Mouse (Mus musculus): ENCODE data around the gene Zc2hc1b. TPM values are rescaled to one million over a fixed set of nuclear protein-coding genes. Genes with fewer than 3 reads are reported as not detected.

Zc2hc1b gene
- total RNA-seq, 2 experiments from 2014 or later, result not detected

DNA sequence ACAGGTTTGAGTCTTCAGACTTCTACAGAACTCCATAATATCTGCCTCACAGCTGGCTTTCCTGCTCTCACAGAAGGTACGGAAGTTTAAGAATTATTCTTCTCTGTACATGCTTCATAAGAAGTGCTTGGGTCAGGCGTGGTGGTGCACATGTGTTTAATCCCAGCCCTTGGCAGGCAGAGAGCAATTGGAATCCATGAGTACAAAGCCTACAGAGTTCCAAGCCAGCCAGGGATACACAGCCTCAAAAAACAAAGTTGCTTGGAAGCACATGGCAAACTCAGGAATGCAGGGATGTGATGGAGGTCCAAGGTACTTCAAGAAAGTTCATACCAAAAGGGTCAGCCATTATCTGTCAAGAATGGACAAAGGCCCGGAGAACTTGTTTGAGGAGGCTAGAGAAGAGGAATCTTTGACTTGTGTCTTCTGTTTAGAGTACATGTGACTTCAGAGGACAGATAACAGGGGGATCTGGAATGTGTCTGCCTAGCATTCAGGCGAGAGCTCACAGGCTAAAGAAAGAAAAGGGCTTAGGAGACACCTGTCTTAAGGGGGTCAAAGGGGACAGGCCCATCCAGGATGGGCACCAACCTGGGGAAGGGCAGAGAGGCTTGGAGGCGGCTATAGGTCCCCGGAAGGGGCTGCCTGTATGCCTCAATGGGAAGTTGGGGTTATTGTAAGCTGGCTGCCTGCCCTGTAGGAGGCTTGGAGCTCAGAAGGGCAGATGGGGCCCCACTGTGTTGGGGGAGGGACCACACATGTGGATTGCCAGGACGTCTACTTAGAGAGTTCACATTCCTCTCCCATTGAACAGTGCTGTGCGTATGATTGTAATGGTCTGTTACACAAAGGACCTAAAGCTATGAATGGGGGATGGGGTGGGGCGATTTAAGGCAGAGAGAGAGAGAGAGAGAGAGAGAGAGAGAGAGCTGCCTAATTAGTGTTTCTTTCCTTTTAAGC lies 60.8 kb downstream of the Zc2hc1b start:
- no peak for DNase-seq (ENCODE audit: low spot score in 2 of 2)

DNA sequence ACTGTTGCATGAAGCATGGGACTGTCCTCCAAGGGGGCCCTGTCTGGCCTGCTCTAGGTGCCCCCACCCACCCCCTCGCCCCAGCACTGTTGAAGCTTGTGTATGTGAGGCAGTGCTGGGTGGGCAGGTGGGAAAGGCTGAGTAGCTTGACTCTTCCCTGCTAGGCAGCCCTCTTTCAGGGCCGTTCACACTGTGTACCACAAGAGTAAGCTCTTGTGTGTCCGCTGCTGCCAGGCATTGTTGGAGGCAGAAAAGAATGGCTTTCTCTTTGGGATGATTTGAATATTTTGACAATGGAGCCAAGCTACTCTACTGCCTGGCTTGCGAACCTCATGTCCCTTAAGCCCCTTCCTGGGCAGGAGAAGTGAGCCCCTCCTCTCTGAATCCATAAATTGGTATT lies 62.8 kb downstream of the Zc2hc1b start:
- DNase-seq (ENCODE audit: low spot score in 2 of 2), result no peak

DNA sequence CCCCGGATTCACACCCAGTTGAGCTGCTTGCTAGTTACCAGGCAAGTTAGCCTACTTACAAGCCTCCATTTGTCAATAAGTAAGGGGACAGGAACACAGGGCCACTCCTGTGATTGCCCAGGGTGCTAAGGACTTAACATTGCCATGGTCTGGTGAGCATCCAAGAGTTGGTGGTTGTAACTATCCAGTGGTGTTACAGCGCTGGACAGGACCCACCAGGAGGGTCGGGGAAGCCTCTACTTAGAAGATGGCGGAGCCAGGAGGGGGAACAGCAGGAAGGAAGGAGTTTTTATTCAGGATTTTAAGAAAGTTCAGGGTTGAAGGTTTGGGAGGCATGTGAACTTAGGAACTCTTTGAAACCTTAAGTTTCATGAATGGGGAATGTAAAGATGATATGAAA lies 64.2 kb downstream of the Zc2hc1b start:
- DNase-seq (ENCODE audit: low spot score in 2 of 2), result no peak

DNA sequence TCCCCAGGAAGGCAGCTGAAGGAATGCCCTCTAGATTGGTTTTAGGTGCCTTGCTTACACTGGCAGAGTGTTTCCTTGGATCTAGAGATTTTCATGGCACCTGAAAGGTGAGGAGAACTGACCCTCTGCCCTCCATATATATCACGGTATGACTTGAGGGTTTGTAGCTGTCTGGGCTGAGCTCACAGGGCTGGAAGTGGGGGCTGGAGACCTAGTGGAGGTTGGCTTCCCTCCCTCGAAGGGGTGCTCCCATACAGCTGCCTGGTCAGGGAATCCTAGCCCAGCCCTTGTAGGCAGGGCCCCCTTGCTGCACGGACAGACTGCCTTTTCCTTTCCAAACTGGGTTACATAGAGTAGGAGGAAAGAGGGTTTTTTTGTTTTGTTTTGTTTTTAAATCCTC lies 65.0 kb downstream of the Zc2hc1b start:
- DNase-seq (ENCODE audit: low spot score in 2 of 2), result no peak

DNA sequence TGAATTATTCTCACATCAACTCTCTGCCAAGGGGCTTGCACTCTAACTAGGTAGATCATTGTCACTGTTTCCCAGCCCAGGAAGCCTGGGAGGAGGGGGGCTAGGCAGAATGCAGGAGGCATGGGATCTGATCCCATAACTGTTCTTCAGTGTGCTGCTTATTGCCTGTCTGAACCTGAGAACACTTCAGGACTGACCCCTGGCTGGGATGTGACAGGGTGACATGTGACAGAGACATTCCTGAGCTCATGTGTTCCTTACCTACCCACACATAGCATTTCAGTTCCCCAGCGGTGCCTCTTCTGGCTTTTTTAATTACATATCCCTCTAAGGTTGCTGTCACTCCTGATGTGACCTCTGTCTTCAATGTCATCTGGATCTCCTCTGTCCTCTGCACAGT lies 68.0 kb downstream of the Zc2hc1b start:
- no peak for DNase-seq (ENCODE audit: low spot score in 2 of 2)

DNA sequence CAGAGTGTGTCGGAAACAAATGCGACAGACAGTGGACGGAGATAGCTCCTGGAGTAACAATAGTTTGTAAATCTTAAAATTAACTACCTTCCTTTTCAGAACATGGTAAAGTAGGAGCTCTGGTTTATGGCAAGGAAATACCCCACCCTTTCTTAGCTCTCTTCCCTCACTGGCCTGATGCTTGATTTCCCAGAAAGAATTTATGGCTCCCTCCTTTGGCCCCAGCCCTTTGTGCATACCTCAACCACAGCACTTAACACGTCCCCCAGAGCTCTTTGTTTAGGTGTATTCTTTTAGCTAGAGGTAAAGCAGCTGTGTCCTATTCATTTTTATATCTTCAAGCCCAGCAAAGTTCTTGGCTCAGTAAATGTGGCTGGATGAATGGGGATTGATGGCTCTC lies 69.0 kb downstream of the Zc2hc1b start:
- no peak for DNase-seq (ENCODE audit: low spot score in 2 of 2)

DNA sequence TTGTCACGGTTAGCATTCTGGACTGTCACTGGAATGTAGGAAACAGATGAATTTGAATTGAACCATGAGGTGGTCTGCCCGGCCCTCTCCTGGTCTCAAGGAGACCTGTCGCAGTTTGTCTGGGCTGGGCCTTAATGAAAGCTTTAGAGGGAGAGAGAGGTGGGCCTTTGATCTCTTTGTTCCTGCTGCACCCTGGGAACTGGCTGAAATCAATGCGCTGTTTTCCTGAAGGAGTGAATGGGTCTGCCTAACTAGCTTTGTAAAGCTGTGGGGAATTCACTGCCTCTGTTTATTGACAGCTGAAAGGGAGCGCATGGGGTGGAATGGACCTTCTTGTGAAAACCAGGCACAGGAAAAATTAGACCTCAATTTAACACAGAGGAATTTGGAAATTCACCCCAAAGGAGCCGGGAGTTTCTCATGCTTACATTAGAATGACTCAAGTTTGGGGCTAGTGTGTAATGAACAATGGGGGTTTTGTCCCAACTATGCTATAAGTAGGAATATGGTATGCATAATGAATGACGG lies 69.7 kb downstream of the Zc2hc1b start:
- no peak for DNase-seq (ENCODE audit: low spot score in 2 of 2)

DNA sequence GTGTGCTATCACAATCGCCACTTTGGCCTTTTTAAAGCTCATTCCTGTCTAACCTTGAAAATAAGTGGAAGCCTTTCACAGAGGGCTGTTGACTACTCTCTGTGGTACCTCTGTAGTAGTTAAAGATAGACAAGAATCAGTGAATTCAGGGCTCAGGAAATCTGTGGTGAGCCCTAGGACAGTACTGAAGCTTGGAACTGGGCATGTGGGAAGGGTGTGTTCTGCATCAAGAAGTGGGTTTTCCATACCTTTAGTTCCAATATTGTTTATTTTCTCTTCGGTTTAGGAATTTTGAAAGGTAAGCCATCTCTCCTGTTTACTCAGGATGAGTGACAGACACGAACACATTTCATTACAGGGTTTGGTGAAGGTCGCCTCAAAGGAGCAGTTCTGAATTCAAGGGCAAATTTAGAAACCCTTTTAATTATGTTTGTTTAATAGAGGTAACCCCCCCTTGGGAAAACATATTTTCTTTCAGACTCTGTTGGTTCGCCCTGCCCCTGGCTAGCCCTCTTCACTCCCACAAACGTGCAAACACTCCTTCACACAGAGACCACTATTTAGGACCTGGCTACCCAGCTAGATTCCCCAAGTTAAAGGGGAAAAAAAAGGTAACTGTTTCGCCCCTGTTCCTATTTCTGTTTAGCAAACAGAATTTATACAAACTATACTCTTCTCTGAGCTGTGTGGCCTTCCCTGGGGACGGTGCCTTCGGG lies 70.8 kb downstream of the Zc2hc1b start:
- DNase-seq (ENCODE audit: low spot score in 2 of 2), result no peak

DNA sequence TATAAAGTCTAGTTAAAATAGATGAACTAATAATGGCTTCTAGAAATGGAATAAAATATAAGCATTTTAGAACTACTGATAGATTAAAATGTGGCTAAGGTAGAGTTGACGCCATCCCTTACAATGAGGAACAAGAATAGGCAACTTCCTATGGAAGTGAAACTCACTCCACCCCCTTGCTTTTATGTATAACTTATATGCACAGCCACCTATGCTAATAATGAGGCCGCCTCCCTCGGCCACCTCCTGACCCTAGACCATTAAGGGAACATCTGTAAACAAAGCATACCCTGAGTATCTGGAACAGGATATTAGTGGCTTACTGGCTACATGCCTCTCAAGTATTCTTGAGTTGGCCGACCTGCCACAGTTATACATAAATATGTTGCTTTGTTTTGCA lies 74.0 kb downstream of the Zc2hc1b start:
- no peak for DNase-seq (ENCODE audit: low spot score in 2 of 2)

DNA sequence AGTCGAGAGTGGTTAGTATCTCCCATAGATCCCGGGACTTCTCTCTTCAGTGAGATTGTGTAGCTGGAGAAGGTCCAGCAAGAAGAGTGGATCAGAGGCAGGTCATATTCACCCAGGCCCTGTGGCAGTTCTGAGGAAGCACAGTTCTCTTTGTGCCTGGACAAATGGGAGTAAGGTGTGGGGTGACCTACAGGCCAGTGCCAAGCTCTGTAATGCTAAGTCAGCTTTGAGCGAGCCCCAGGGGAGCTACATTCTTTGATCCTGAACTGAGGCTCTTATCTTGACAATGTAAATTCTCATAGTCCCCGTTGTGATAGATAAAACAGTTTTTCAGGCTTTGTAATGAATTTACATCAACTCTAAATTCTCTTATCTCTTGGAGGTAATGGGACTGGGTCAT lies 75.5 kb downstream of the Zc2hc1b start:
- no peak for DNase-seq (ENCODE audit: low spot score in 2 of 2)

DNA sequence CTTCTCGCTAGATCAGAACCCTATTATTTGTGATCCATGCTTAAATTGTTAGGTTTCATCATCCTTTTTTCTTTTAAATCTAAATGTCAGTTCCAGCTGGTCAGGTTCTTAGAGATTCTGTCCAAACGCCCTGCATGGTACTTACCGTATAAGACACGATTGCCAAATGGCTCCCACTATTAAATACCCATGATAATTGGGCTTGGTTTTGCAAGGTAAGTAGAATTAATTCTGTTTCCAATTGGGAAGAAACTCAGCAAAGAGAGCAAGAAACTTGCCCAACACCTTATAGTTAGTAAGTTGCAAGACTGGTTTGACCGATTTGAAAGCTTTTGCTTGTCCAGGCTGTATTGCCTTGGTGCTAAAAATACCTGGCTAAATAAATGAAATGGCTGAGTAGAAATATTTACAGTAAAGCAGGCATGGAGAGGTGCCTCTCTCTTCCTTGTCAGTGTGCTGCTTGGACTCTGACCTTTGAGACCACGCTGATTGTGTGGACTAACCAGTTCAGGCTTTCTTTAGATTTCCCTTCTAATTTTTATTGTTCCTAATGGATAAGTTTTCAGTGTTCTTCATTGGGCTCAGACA lies 77.7 kb downstream of the Zc2hc1b start:
- no peak for DNase-seq (ENCODE audit: low spot score in 2 of 2)

Other genes starting within 250 kb of the Zc2hc1b start
- 1 to 10 TPM; 1.7 to 3.8 TPM for gene Stx11, start 213.7 kb downstream of the Zc2hc1b start, total RNA-seq (2021)
- gene Sf3b5, start 172.7 kb downstream of the Zc2hc1b start, total RNA-seq (2021), result 1 to 10 TPM; 7.1 to 7.9 TPM
- 100 to 1,000 TPM; 563 to 582 TPM for gene Plagl1, start 117.5 kb downstream of the Zc2hc1b start, total RNA-seq (2021)
- gene Ltv1, start 15.1 kb upstream of the Zc2hc1b start, total RNA-seq (2021), result 10 to 100 TPM; 30.2 to 33.1 TPM